Mouse (Mus musculus) adrenal gland, postnatal 10 days (tissue): ENCODE results near the gene Rgl2. TPM values are rescaled to one million over a fixed set of nuclear protein-coding genes. Genes with fewer than 3 reads are reported as not detected.

Source experiments
- DNase-seq: peaks from one replicate; pipeline ENCODE4 v3.0.0; 2021; ENCODE audit warnings: mixed read lengths
- total RNA-seq, 2 experiments: library from RNA; stranded (reverse); gene quantifications; 2 replicates each; pipeline ENCODE4 v1.2.3; 2021

Gene Rgl2
- total RNA-seq, 2 experiments from 2014 or later, result 57.1 to 76.3 TPM

- peak; percentile 57 for DNase-seq
Observed at GRCm38 (mm10) chr17:33908331-33909076, 20.8 kb upstream of the Rgl2 start.

GRCm38 (mm10) chr17:33909077-33909868, 20.1 kb upstream of the Rgl2 start, which contains the start of gene Daxx:
Daxx (plus strand) TSS chr17:33909414.
- DNase-seq, result peak; percentile 100

GRCm38 (mm10) chr17:33909869-33910250, 19.5 kb upstream of the Rgl2 start:
- DNase-seq, result peak; percentile 75

- DNase-seq, result no peak
Observed at GRCm38 (mm10) chr17:33910346-33911051, 18.8 kb upstream of the Rgl2 start.

- DNase-seq, result no peak
Observed at GRCm38 (mm10) chr17:33911052-33911812, 18.1 kb upstream of the Rgl2 start.

- no peak for DNase-seq
Observed at GRCm38 (mm10) chr17:33911813-33912414, 17.4 kb upstream of the Rgl2 start.

GRCm38 (mm10) chr17:33913264-33913663, 16.1 kb upstream of the Rgl2 start:
- no peak for DNase-seq

- no peak for DNase-seq
Observed at GRCm38 (mm10) chr17:33913905-33914304, 15.4 kb upstream of the Rgl2 start.

- DNase-seq, result no peak
Observed at GRCm38 (mm10) chr17:33914969-33915391, 14.4 kb upstream of the Rgl2 start.

- peak; percentile 96 for DNase-seq
Observed at GRCm38 (mm10) chr17:33915671-33916250, 13.6 kb upstream of the Rgl2 start, which contains the start of the genes Tapbp and Zbtb22. Tapbp (plus strand) TSS chr17:33915899. Zbtb22 (plus strand) TSS chr17:33915904.

GRCm38 (mm10) chr17:33916294-33916693, 13.0 kb upstream of the Rgl2 start:
- DNase-seq, result no peak

GRCm38 (mm10) chr17:33916847-33917655, 12.3 kb upstream of the Rgl2 start:
- no peak for DNase-seq

- DNase-seq, result no peak
Observed at GRCm38 (mm10) chr17:33917656-33918292, 11.6 kb upstream of the Rgl2 start.

- no peak for DNase-seq
Observed at GRCm38 (mm10) chr17:33918293-33919203, 10.8 kb upstream of the Rgl2 start.

GRCm38 (mm10) chr17:33919351-33920281, 9.7 kb upstream of the Rgl2 start:
- peak; percentile 91 for DNase-seq

- peak; percentile 91 for DNase-seq
Observed at GRCm38 (mm10) chr17:33920282-33921097, 8.9 kb upstream of the Rgl2 start.
